Mouse (Mus musculus) embryonic facial prominence, embryonic 10.5 days (tissue): ENCODE measurements at regions not wholly inside any gene's neighbourhood (a gene's known extent, or its start where the extent isn't known, plus 50 kb on each side); places are given as distances from the start of the nearest gene placed in this dataset.

Experiments used
- DNase-seq: peaks from one replicate; pipeline ENCODE4 v3.0.0-alpha.2; 2017; ENCODE audit warnings: low spot score
- H3K27ac ChIP-seq: fragments of 300-500 bp; sonication (generic); replicated peaks from 2 replicates; pipeline ENCODE4 v1.5.1; 2016; ENCODE audit warnings: mild to moderate bottlenecking
- H3K27me3 ChIP-seq: fragments of 300-500 bp; sonication (generic); replicated peaks from 2 replicates; pipeline ENCODE4 v1.6.1; 2016; ENCODE audit warnings: low read depth, mild to moderate bottlenecking; ENCODE audit not compliant: poor library complexity, severe bottlenecking
- H3K36me3 ChIP-seq: fragments of 300-500 bp; sonication (generic); replicated peaks from 2 replicates; pipeline ENCODE4 v1.6.1; 2016; ENCODE audit warnings: mild to moderate bottlenecking, moderate library complexity
- H3K4me1 ChIP-seq: fragments of 300-500 bp; sonication (generic); 2 replicates; pipeline ENCODE4 v1.6.1; 2016
- H3K4me3 ChIP-seq: fragments of 300-500 bp; sonication (generic); 2 replicates; pipeline ENCODE4 v1.5.1; 2016; ENCODE audit warnings: mild to moderate bottlenecking, moderate library complexity
- H3K9me3 ChIP-seq: fragments of 300-500 bp; sonication (generic); 2 replicates; pipeline ENCODE4 v1.6.1; 2016; ENCODE audit warnings: mild to moderate bottlenecking
- WGBS: fragments of 180-500 bp; shearing (Covaris S2); methylation state at CpG from one replicate; pipeline ENCODE4 v1.1.7; 2016; 5-methylcytosine and 5-hydroxymethylcytosine counted together

- no peak for DNase-seq
- no peaks in the 10 kb centered on the region for H3K36me3 ChIP-seq
- no peaks in the 10 kb centered on the region for H3K4me1 ChIP-seq
- H3K4me3 ChIP-seq: no peak overlapping the region
- no peaks in the 10 kb centered on the region for H3K27me3 ChIP-seq
- no peak overlapping the region for H3K27ac ChIP-seq
- no peaks in the 10 kb centered on the region for H3K9me3 ChIP-seq
- WGBS: 89% methylated on average over 6 of the region's 6 CpGs
These were observed 983.3 kb upstream of the Nr2f1 start for GRCm38 (mm10) chr13:79182630-79183412.

- H3K4me1 ChIP-seq: no peaks in the 10 kb centered on the region
- 78% methylated on average over 3 of the region's 3 CpGs for WGBS
- no peak overlapping the region for H3K27ac ChIP-seq
- H3K27me3 ChIP-seq: no peaks in the 10 kb centered on the region
- no peak for DNase-seq
- no peaks in the 10 kb centered on the region for H3K9me3 ChIP-seq
- H3K36me3 ChIP-seq: no peaks in the 10 kb centered on the region
- no peak overlapping the region for H3K4me3 ChIP-seq
These were observed 959.2 kb upstream of the Nr2f1 start for GRCm38 (mm10) chr13:79158757-79159156.

GRCm38 (mm10) chr13:79142903-79143302 is 943.3 kb upstream of the Nr2f1 start:
- DNase-seq: no peak
- no peaks in the 10 kb centered on the region for H3K36me3 ChIP-seq
- H3K27ac ChIP-seq: no peak overlapping the region
- 64% methylated on average over 1 of the region's 1 CpGs for WGBS
- H3K9me3 ChIP-seq: no peaks in the 10 kb centered on the region
- H3K4me1 ChIP-seq: peaks cover 3% of the 10 kb centered on the region; the same call in 1 of the 2 replicates
- no peaks in the 10 kb centered on the region for H3K27me3 ChIP-seq
- H3K4me3 ChIP-seq: no peak overlapping the region

GRCm38 (mm10) chr13:79141362-79141966 is 941.9 kb upstream of the Nr2f1 start:
- H3K4me1 ChIP-seq: peaks cover 9% of the 10 kb centered on the region; the same call in 1 of the 2 replicates
- H3K27me3 ChIP-seq: no peaks in the 10 kb centered on the region
- WGBS: 53% methylated on average over 5 of the region's 5 CpGs
- no peak overlapping the region for H3K27ac ChIP-seq
- H3K9me3 ChIP-seq: no peaks in the 10 kb centered on the region
- DNase-seq: no peak
- no peaks in the 10 kb centered on the region for H3K36me3 ChIP-seq
- H3K4me3 ChIP-seq: no peak overlapping the region

GRCm38 (mm10) chr13:79138747-79139146 is 939.2 kb upstream of the Nr2f1 start:
- 50% methylated on average over 2 of the region's 2 CpGs for WGBS
- Histone ChIP-seq H3K9me3 (no peaks in the 10 kb centered on the region), H3K27me3 (no peaks in the 10 kb centered on the region), H3K27ac (no peak overlapping the region), H3K4me3 (no peak overlapping the region), H3K4me1 (peaks cover 12% of the 10 kb centered on the region; the same call in 1 of the 2 replicates), H3K36me3 (no peaks in the 10 kb centered on the region)
- DNase-seq: peak; percentile 20

GRCm38 (mm10) chr13:79136726-79137125 is 937.2 kb upstream of the Nr2f1 start:
- Histone ChIP-seq H3K4me3 (no peak overlapping the region), H3K36me3 (no peaks in the 10 kb centered on the region), H3K27ac (no peak overlapping the region), H3K4me1 (peaks cover 13% of the 10 kb centered on the region; the same call in 1 of the 2 replicates), H3K27me3 (no peaks in the 10 kb centered on the region), H3K9me3 (no peaks in the 10 kb centered on the region)
- peak; percentile 21 for DNase-seq
- 39% methylated on average over 1 of the region's 1 CpGs for WGBS
